Mouse (Mus musculus): ENCODE measurements around the gene Cmpk1.

GRCm38 (mm10) chr4:114932747-114933146 is 54.3 kb downstream of the Cmpk1 start:
- TF ChIP-seq POLR2A (IDR thresholded peaks at IDR 0.05; ENCODE audit: borderline replicate concordance, extremely low read depth, low read depth, low read length) = no peak
- TF ChIP-seq CTCF (IDR thresholded peaks at IDR 0.05; ENCODE audit: insufficient read depth, low read length) = no peak

Data from lung, adult 2 months (tissue).